Mouse (Mus musculus) C2C12 (cell line): ENCODE results near the gene Hoxc10.

Experiments used
- CTCF ChIP-seq: IDR thresholded peaks from one replicate; pipeline ENCODE4 v1.5.1; 2011; ENCODE audit not compliant: control insufficient read depth, insufficient read depth, insufficient read length
- MAX ChIP-seq: IDR thresholded peaks from one replicate; pipeline ENCODE4 v1.6.1; 2011; ENCODE audit warnings: mild to moderate bottlenecking, control low read depth
- MYOG ChIP-seq: IDR thresholded peaks from one replicate; pipeline ENCODE4 v1.6.1; 2011; ENCODE audit not compliant: control insufficient read depth, insufficient read length; ENCODE audit errors: extremely low read depth

DNA sequence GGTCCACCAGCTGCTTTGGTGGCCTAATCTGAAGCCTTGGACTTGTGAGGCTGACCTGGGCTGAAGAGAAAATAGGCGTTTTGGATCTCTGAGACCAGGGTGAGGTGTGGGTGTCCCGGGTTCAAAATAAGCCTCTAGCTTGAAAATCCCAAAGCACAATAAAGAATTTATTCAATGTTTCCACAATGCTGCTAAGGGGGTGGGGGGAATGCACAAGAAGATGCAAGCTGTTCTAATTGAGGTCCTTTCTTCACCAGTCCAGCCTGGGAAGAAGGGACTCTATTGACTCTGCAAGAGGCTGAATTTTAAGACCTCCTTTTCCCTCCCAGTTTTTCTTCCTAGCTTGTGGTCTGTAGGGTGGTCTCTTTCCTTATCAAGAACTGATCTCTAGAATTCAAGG, 15.7 kb upstream of the Hoxc10 start:
- TF ChIP-seq CTCF (no peak), MYOG (no peak), MAX (no peak)
